Mouse (Mus musculus) cerebellum, adult 18-20 months (tissue): ENCODE measurements at regions not wholly inside any gene's neighbourhood (a gene's known extent, or its start where the extent isn't known, plus 50 kb on each side); places are given as distances from the start of the nearest gene placed in this dataset.

Experiments used
- DNase-seq, 2 experiments: peaks; one replicate each; pipeline ENCODE4 v3.0.0; 2021

- DNase-seq: no peak
These were observed 549.1 kb upstream of the Camk1g start for GRCm38 (mm10) chr1:193919243-193919642.

DNA sequence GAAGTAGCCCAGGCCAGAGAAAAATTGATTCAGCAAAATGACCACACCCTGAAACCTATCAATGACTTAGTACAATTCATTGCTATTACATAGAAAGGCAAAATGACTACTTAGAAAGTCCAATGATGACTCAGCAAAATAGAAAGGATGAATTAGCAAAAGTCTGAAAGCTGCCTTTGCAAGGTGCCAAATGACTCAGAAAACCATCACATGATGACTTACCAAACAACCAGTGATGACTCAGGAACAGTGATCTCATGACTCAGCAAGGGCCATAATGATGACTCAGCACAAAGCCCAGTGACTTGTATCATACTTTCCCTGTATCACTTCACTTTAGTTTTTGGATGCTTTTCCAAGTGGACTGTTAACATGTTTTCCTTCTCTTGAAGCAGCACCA lies 535.6 kb upstream of the Camk1g start:
- no peak for DNase-seq

DNA sequence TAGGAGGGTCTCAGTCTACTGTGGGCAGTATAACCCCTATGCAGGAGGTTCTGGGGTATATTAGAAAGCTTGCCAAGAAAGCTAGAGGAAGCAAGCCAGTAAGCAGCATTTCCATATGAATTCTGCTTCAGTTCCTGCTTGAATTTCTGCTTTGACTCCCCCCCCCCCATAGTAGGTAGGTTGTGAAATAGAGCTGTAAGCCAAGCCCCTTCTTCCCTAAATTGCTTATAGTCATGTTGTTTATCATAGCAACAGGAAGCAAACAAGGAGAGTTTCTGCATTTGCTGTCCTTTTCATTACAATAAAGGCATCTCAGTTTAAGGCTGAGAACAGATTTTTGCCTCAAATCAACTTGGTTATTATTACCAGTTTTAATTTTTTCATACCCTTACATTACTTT lies 524.0 kb upstream of the Camk1g start:
- no peak for DNase-seq

DNA sequence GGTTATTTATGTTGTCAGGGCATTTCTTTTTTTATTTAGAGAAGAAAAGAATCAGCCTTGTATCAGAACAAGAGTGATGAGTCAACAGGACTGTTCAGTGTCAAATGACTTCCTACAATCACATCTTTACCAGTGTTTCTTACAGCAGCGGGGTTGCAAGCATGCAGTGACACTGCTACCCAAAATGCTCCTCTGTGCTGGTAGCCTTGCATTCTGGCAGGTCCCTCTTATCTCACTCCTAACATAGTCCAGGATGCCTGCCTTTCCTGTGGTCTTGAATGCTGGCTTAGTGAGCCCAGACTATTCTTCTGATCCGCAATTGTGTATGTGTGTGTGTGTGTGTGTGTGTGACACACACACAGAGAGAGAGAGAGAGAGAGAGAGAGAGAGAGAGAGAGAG lies 506.4 kb upstream of the Camk1g start:
- DNase-seq: no peak

- DNase-seq: no peak
These were observed 506.0 kb upstream of the Camk1g start for GRCm38 (mm10) chr1:193876121-193876520.

- no peak for DNase-seq
These were observed 505.2 kb upstream of the Camk1g start for GRCm38 (mm10) chr1:193875287-193875686.

- DNase-seq: no peak
These were observed 500.6 kb upstream of the Camk1g start for GRCm38 (mm10) chr1:193870731-193871130.

GRCm38 (mm10) chr1:193868639-193869320 lies 498.7 kb upstream of the Camk1g start:
- DNase-seq: no peak

GRCm38 (mm10) chr1:193860767-193861299 lies 490.7 kb upstream of the Camk1g start:
- DNase-seq: no peak

GRCm38 (mm10) chr1:193860354-193860753 lies 490.3 kb upstream of the Camk1g start:
- no peak for DNase-seq

- DNase-seq: no peak
These were observed 489.4 kb upstream of the Camk1g start for GRCm38 (mm10) chr1:193859257-193860125.

GRCm38 (mm10) chr1:193847922-193848321 lies 477.8 kb upstream of the Camk1g start:
- no peak for DNase-seq

DNA sequence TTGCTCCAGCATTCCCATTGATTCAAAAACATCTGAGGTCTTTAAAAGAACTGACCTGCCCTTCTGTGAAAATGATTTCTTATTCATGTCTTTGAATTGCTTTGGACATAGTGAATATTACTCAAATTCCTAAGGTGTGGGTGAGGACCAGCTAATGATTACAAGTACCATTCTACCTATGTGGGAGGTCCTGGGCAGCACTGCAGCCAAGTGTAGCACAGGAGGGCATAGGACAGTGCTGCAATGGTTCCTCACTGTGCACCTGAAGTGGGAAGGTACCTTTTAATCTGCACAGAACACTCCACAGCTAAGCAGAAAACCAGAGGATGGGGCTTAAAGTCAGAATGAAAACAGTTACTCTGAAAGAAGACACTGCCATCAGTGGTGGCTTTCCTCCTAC lies 474.8 kb upstream of the Camk1g start:
- DNase-seq: no peak

- DNase-seq: no peak
These were observed 474.4 kb upstream of the Camk1g start for GRCm38 (mm10) chr1:193844461-193844860.

GRCm38 (mm10) chr1:193800998-193801397 lies 430.9 kb upstream of the Camk1g start:
- DNase-seq: no peak

DNA sequence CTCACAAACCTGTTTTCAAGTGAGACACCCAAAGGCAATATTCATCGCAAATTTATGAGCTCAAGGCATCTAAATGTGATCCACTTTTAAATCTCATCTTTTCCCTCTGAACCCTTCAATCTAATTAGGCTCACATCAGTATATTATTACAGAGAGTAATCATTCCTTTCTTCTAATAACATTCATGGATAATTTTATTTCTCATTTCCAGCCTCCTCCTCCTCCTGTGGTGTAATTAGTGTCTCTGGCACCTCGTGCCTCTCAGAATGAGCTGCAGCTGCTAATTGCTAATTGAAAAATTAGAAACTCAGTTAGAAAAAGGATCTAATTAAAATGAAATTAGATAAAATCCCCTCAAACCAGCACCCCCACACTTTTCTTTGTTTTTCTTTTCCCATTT lies 420.5 kb upstream of the Camk1g start:
- no peak for DNase-seq

- peak; percentile 55 to 75 for DNase-seq
These were observed 418.4 kb upstream of the Camk1g start for GRCm38 (mm10) chr1:193788496-193788895.

GRCm38 (mm10) chr1:193787417-193787816 lies 417.3 kb upstream of the Camk1g start:
- peak; percentile 21 to 34 for DNase-seq

DNA sequence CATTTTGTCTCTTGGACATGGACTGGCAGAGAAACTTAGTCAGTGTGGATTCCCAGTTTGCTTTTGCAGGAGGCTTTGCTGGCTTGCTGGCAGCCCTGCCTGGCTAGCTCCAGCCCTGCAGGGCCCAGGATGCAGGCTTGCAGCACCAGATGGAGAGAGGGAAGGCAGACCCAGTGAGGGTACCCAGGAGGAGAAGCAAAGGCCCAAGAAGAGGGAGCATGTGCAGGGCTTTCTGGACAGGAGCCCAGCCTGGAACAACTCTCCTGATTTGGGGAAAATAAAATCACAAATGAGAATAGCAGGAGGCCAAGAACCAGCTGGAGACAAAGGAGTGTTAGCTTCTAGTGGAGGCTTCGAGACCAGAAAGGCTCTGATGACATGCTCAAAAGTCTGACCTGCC lies 414.9 kb upstream of the Camk1g start:
- DNase-seq: peak; percentile 90 to 95

DNA sequence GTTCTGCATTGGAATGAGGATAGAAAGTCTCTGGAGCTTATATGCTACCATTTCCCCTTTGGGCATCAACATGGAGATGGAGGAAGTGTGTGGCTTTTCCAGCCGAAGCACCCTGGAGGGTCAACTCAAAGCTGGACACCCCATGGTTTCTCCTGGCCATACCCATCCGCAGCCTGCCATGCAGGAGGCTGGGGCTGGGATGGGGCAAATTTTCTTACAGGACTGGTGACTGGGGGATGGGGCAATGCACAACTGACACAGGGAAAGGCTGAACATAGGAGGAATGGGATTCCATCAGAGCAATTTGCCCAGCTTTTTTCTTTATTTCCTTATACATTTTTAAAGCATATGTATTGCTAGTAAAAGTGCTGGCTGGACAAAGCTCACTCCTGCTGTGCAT lies 414.4 kb upstream of the Camk1g start:
- peak in 1 of 2 experiments; percentile 45 for DNase-seq

- DNase-seq: no peak
These were observed 408.1 kb upstream of the Camk1g start for GRCm38 (mm10) chr1:193778181-193778580.

DNA sequence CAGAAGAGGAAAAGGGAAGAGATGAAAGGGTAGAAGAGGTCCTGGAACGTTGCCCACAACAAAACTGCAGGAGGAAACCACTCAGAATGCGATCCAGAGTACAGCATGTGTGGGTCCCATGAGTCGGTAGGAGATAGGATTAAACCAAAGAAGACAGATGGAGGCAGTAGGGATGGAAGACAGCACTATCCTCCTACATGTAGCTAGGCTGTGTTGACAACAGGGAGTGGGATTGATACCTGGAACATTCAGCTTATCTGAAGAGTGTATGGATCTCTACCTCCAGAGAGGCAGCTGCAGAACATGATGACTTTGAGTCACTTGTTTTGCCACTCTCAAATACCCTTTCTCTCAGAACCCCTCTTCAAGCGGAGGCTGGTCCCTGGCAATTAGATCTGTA lies 399.4 kb upstream of the Camk1g start:
- no peak for DNase-seq

DNA sequence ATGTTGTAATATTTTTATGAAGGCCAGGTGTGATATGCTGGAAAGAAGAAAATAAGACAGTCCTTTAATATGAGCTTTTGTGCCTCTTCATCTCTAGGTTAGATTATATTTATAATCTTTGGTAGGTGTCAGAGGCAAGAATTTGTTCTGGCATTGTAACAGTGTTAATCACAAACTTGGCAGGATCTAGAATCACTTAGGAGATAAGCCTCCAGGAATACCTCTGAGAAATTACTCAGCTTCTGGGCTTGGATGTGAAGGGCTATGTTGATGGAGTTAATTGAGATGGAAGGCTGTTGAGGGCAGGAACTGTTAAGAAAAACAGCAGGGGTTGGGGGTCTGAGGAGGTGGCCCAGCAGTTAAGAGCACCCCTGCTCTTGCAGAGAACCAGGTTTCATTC lies 394.0 kb upstream of the Camk1g start:
- DNase-seq: no peak

DNA sequence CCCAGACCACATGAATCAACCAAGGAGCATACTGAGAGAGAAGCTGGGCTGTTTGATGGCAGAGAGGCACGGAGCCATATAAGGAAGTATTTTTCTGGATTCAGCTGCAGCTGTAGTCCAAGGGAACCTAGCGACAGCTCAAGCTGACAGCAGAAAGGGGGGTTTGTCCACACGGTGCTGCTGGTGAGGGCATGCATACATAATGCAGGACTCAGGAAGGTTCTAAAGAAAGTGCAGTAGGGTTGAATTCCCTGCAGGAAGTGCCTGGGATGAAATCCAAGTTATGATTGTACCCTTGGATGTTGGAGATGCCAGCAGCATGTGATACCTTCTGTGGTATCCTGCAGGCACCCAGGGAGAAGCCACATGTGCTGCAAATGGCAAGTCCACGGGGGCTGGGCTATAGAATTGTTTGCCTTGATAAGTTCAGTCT lies 381.7 kb upstream of the Camk1g start:
- peak; percentile 68 to 70 for DNase-seq
